Mouse (Mus musculus) MEL (cell line): ENCODE results near the gene Cdkl3.

ENCODE experiments used
- CTCF ChIP-seq, 3 experiments: IDR thresholded peaks in 2 of 3; conservative IDR thresholded peaks in 1 of 3; 2 replicates each; pipeline ENCODE4 v1.5.1; 2011 to 2012; ENCODE audit warnings: low read length in 3 of 3, low read depth in 2 of 3, mild to moderate bottlenecking in 2 of 3, improper control_type of control experiment in 1 of 3, inconsistent platforms in 1 of 3, mixed read lengths in 1 of 3, moderate library complexity in 1 of 3; ENCODE audit not compliant: control insufficient read depth in 1 of 3, insufficient read depth in 1 of 3, poor library complexity in 1 of 3, severe bottlenecking in 1 of 3
- TCF12 ChIP-seq: IDR thresholded peaks from 2 replicates; pipeline ENCODE4 v1.6.1; 2014; ENCODE audit warnings: low read depth, mild to moderate bottlenecking, inconsistent platforms, low read length, improper control_type of control experiment, moderate library complexity
- ZNF384 ChIP-seq: IDR thresholded peaks from 2 replicates; pipeline ENCODE4 v1.6.1; 2012; ENCODE audit warnings: low read depth, mild to moderate bottlenecking, inconsistent platforms, low read length, improper control_type of control experiment

- no peak for TF ChIP-seq TCF12
- TF ChIP-seq CTCF (IDR thresholded peaks at IDR 0.05 in 2 of 3, conservative IDR thresholded peaks at IDR 0.05 in 1 of 3; ENCODE audit: control insufficient read depth in 1 of 3, insufficient read depth in 1 of 3, low read depth in 2 of 3, low read length in 3 of 3, poor library complexity in 1 of 3, severe bottlenecking in 1 of 3), result no peak
- no peak for TF ChIP-seq ZNF384
These were observed 2.2 kb upstream of the Cdkl3 start for GRCm38 (mm10) chr11:52001861-52002260.
